Mouse (Mus musculus): ENCODE measurements around the gene AA467197. TPM values are rescaled to one million over a fixed set of nuclear protein-coding genes. Genes with fewer than 3 reads are reported as not detected.

The AA467197 gene
- total and polyA plus RNA-seq, 2 experiments from 2014 or later = 0.16 TPM; not detected in 1

DNA sequence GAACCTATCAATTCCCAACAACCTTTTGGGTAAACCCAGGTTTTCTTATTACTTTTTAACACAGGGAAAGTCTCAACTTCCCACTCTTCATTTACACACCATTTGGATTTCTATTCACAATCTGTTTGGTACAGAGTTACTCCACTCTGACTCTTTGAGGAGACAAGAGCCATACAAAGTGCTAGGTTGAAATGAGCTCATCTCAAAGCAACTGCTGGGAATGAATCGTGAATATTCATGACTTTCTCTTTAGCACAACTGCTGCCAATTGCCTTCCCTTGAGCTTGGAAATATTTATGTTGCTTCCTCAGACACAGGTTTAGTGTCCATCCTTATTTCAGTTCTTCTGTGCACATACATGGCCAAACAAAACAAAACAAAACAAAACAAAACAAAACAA lies 46.9 kb downstream of the AA467197 start:
- H3K36me3 ChIP-seq (replicated peaks; ENCODE audit: control insufficient read depth, insufficient read depth, low read length) = peaks cover 21% of the 10 kb centered on the region; the same call in 1 of the 2 replicates
- ATAC-seq (ENCODE audit: insufficient read depth, low read depth) (no peak), DNase-seq (ENCODE audit: low spot score) (no peak)
- no peak overlapping the region for H3K4me2 ChIP-seq (ENCODE audit: low read depth, low read length)
- H3K4me3 ChIP-seq (ENCODE audit: low read depth, low read length) = no peak overlapping the region
- no peaks in the 10 kb centered on the region for H3K27me3 ChIP-seq (ENCODE audit: control insufficient read depth, insufficient read depth, low read length)
- H3K9me3 ChIP-seq (replicated peaks; ENCODE audit: control insufficient read depth, low read length) = peaks cover 13% of the 10 kb centered on the region
- no peak overlapping the region for H3K27ac ChIP-seq (ENCODE audit: low read depth)
- TF ChIP-seq EP300 (IDR thresholded peaks at IDR 0.05; ENCODE audit: low read depth) (no peak), CTCF (IDR thresholded peaks at IDR 0.05; ENCODE audit: low read depth) (no peak)
- H3K9ac ChIP-seq (replicated peaks; ENCODE audit: low read depth, low read length) = no peak overlapping the region
- 80% methylated on average over 1 of the region's 1 CpGs for WGBS
- H3K4me1 ChIP-seq (ENCODE audit: control insufficient read depth, insufficient read depth) = no peaks in the 10 kb centered on the region

DNA sequence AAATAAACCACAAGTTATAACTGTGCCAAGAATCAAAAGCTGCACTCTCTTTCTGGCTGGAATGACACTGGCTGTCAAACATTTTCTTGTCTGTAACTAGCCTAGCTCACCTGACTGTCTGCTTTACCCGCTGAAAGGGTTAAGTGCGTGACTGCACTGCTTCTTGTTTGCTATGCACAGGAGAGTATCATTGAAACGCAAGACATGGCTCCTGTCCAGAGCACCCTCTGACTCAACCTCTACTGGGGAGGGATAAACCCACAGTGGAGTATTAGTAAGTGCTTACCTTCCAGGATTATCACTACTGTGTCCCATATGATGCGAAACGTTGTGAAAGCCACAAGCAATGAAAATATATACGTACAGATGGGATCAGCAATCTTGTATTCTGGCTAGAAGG lies 49.9 kb downstream of the AA467197 start:
- Histone ChIP-seq H3K9ac (replicated peaks; ENCODE audit: low read depth, low read length) (no peak overlapping the region), H3K4me2 (ENCODE audit: low read depth, low read length) (no peak overlapping the region), H3K4me1 (ENCODE audit: control insufficient read depth, insufficient read depth) (no peaks in the 10 kb centered on the region), H3K4me3 (ENCODE audit: low read depth, low read length) (no peak overlapping the region), H3K36me3 (replicated peaks; ENCODE audit: control insufficient read depth, insufficient read depth, low read length) (peaks cover 21% of the 10 kb centered on the region; the same call in 1 of the 2 replicates), H3K9me3 (replicated peaks; ENCODE audit: control insufficient read depth, low read length) (peaks cover 6% of the 10 kb centered on the region), H3K27ac (ENCODE audit: low read depth) (no peak overlapping the region), H3K27me3 (ENCODE audit: control insufficient read depth, insufficient read depth, low read length) (no peaks in the 10 kb centered on the region)
- ATAC-seq (ENCODE audit: insufficient read depth, low read depth) (no peak), DNase-seq (ENCODE audit: low spot score) (no peak)
- TF ChIP-seq EP300 (IDR thresholded peaks at IDR 0.05; ENCODE audit: low read depth) (no peak), CTCF (IDR thresholded peaks at IDR 0.05; ENCODE audit: low read depth) (no peak)
- WGBS = 72% methylated on average over 6 of the region's 6 CpGs

MicroRNA genes within 50 kb of the gene (microRNA counts, 519-probe panel; counts per million panel counts)
- not detected for microRNA mmu-miR-147

Small RNA genes lying within 50 kb of the gene (microRNA-seq; reads per million reads assigned to microRNA genes)
- 3.0 reads per million, percentile 15 among the genes with 10 or more reads in this experiment for gene Mir147

Other genes starting within 250 kb of the AA467197 start
- 5.4 and 5.8 TPM in 2 replicates for gene Slc28a2, start 210.5 kb upstream of the AA467197 start, total RNA-seq (2014; rRNA removed; ENCODE audit: low replicate concordance)
- 6.7 and 7.6 TPM in 2 replicates for gene Slc28a2, start 210.5 kb upstream of the AA467197 start, polyA plus RNA-seq (2015; fragmentation: Nextera tagmentation; extraction: Ambion mirVana)
- gene Gm14085, start 152.0 kb upstream of the AA467197 start, total RNA-seq (2014; rRNA removed; ENCODE audit: low replicate concordance) = 0.04 TPM in 1 of 2 replicates, not detected in the other
- not detected in 2 replicates for gene Gm14085, start 152.0 kb upstream of the AA467197 start, polyA plus RNA-seq (2015; fragmentation: Nextera tagmentation; extraction: Ambion mirVana)
- gene Gatm, start 25.7 kb upstream of the AA467197 start, total RNA-seq (2014; rRNA removed; ENCODE audit: low replicate concordance) = 3.7 and 3.8 TPM in 2 replicates
- gene Gatm, start 25.7 kb upstream of the AA467197 start, polyA plus RNA-seq (2015; fragmentation: Nextera tagmentation; extraction: Ambion mirVana) = 6.0 and 6.8 TPM in 2 replicates
- gene Slc30a4, start 65.7 kb downstream of the AA467197 start, total RNA-seq (2014; rRNA removed; ENCODE audit: low replicate concordance) = 20.2 and 31.0 TPM in 2 replicates
- gene Slc30a4, start 65.7 kb downstream of the AA467197 start, polyA plus RNA-seq (2015; fragmentation: Nextera tagmentation; extraction: Ambion mirVana) = 3.0 and 3.8 TPM in 2 replicates
- gene Bloc1s6, start 101.5 kb downstream of the AA467197 start, total RNA-seq (2014; rRNA removed; ENCODE audit: low replicate concordance) = 16.5 and 34.6 TPM in 2 replicates
- gene Bloc1s6, start 101.5 kb downstream of the AA467197 start, polyA plus RNA-seq (2015; fragmentation: Nextera tagmentation; extraction: Ambion mirVana) = 27.5 and 28.6 TPM in 2 replicates
- 8.1 and 11.4 TPM in 2 replicates for gene Sqor, start 128.3 kb downstream of the AA467197 start, total RNA-seq (2014; rRNA removed; ENCODE audit: low replicate concordance)
- 8.0 and 8.9 TPM in 2 replicates for gene Sqor, start 128.3 kb downstream of the AA467197 start, polyA plus RNA-seq (2015; fragmentation: Nextera tagmentation; extraction: Ambion mirVana)

All from heart, postnatal 0 days (tissue).